Mouse (Mus musculus) spleen, adult 2 months (tissue): ENCODE measurements around the gene Nrf1.

Source experiments
- CTCF ChIP-seq: fragments of 200-500 bp; IDR thresholded peaks from 2 replicates; pipeline ENCODE4 v1.5.1; 2011; ENCODE audit warnings: mild to moderate bottlenecking, inconsistent platforms; ENCODE audit not compliant: insufficient read depth, insufficient read length, insufficient replicate concordance; ENCODE audit errors: extremely low read depth
- POLR2A ChIP-seq: fragments of 200-500 bp; IDR thresholded peaks from 2 replicates; pipeline ENCODE4 v1.6.1; 2011; ENCODE audit warnings: low read depth, low read length, inconsistent platforms

- TF ChIP-seq CTCF (no peak), POLR2A (no peak)
Observed at GRCm38 (mm10) chr6:30062544-30062943, 14.8 kb downstream of the Nrf1 start.
